Mouse (Mus musculus): Measurements from ENCODE around the gene Crybb3.

DNA sequence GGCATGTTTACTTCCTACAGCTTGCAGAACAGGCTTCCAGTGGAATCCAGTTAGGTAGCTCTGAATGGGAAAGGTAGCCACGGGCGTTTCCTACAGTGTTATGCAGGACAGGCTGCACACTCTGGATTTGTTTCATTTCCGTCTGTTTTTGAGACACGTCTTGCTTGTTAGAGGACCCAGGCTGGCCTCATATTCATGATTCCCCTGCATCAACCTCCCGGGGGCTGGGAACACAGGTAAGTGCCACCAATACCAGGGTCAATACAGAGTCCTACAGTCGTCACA lies 40.1 kb upstream of the Crybb3 start:
- TF ChIP-seq CTCF (IDR thresholded peaks at IDR 0.05; ENCODE audit: low read depth) (no peak), EP300 (IDR thresholded peaks at IDR 0.05; ENCODE audit: low read depth) (no peak)

Measured in liver, postnatal 0 days (tissue).